Mouse (Mus musculus) 3134 (cell line): Measurements from ENCODE around the gene Sept1.
"Not testable (repeated sequence)": the region's sequence is repeated elsewhere in the genome, so short reads cannot be mapped to it uniquely, and the experiment has no call there.

Experiments used
- DNase-seq: peaks from one replicate; pipeline ENCODE4 v3.0.0-alpha.2; 2011; ENCODE audit warnings: low spot score; ENCODE audit not compliant: insufficient read length; ENCODE audit errors: extremely low read depth

Gene Sept1

GRCm38 (mm10) chr7:127253821-127254769 is 21.2 kb upstream of the Sept1 start:
- DNase-seq: peak; percentile 88

- DNase-seq: no peak
Observed at GRCm38 (mm10) chr7:127253341-127253740, 20.4 kb upstream of the Sept1 start.

GRCm38 (mm10) chr7:127252414-127252813 is 19.5 kb upstream of the Sept1 start:
- no peak for DNase-seq

- not testable (repeated sequence) for DNase-seq
Observed at GRCm38 (mm10) chr7:127250511-127250910, 17.6 kb upstream of the Sept1 start.

GRCm38 (mm10) chr7:127244658-127245510 is 12.0 kb upstream of the Sept1 start:
- no peak for DNase-seq

- peak; percentile 95 for DNase-seq
Observed at GRCm38 (mm10) chr7:127243870-127244657, 11.1 kb upstream of the Sept1 start, which contains the start of gene Zfp771. TSS of gene Zfp771 (plus strand) at chr7:127244274.

GRCm38 (mm10) chr7:127243361-127243867 is 10.5 kb upstream of the Sept1 start:
- peak; percentile 57 for DNase-seq

GRCm38 (mm10) chr7:127234777-127235176 is 1.8 kb upstream of the Sept1 start:
- DNase-seq: no peak

- DNase-seq: no peak
Observed at GRCm38 (mm10) chr7:127233765-127234164, 835 bp upstream of the Sept1 start.

GRCm38 (mm10) chr7:127233368-127233749 is 429 bp upstream of the Sept1 start:
- no peak for DNase-seq

- DNase-seq: peak; percentile 28
Observed at GRCm38 (mm10) chr7:127231826-127232621, 906 bp downstream of the Sept1 start.

GRCm38 (mm10) chr7:127231376-127231775 is 1.6 kb downstream of the Sept1 start:
- no peak for DNase-seq

- DNase-seq: peak; percentile 49
Observed at GRCm38 (mm10) chr7:127228615-127229303, 4.2 kb downstream of the Sept1 start.

GRCm38 (mm10) chr7:127225147-127225995 is 7.6 kb downstream of the Sept1 start:
- no peak for DNase-seq

- DNase-seq: no peak
Observed at GRCm38 (mm10) chr7:127224616-127225015, 8.3 kb downstream of the Sept1 start.

- no peak for DNase-seq
Observed at GRCm38 (mm10) chr7:127223515-127224478, 9.1 kb downstream of the Sept1 start.

- no peak for DNase-seq
Observed at GRCm38 (mm10) chr7:127223106-127223505, 9.8 kb downstream of the Sept1 start.
